Mouse (Mus musculus): ENCODE measurements around the gene Dcaf11. TPM values are rescaled to one million over a fixed set of nuclear protein-coding genes. Genes with fewer than 3 reads are reported as not detected.

Dcaf11 gene
- 84.4 and 85.1 TPM in 2 replicates for polyA plus RNA-seq (2014; fragmentation: Nextera tagmentation; extraction: Ambion mirVana)

- peak; percentile 84 for ATAC-seq (ENCODE audit: insufficient read depth, low FRiP score, low TSS enrichment)
- peaks cover under 1% of the 10 kb centered on the region; the same call in 1 of the 2 replicates for H3K36me3 ChIP-seq (ENCODE audit: control insufficient read depth, insufficient read depth, low read length)
- peak; percentile 94 for DNase-seq (ENCODE audit: low spot score)
- H3K9me3 ChIP-seq (ENCODE audit: control insufficient read depth, low read length) = no peaks in the 10 kb centered on the region
- H3K9ac ChIP-seq (ENCODE audit: low read length) = peak within 1 kb of the TSS; percentile 55
- H3K27me3 ChIP-seq (ENCODE audit: control insufficient read depth, insufficient read depth, low read length) = no peaks in the 10 kb centered on the region
- WGBS = under 1% methylated on average over 27 of the region's 27 CpGs
- H3K4me2 ChIP-seq (ENCODE audit: low read depth) = peak within 1 kb of the TSS; percentile 84
- peaks cover 5% of the 10 kb centered on the region; the same call in 1 of the 2 replicates for H3K4me1 ChIP-seq (ENCODE audit: control insufficient read depth, insufficient read depth, low read length)
- H3K27ac ChIP-seq (ENCODE audit: low read depth, low read length) = peak within 1 kb of the TSS; percentile 89
- peak within 1 kb of the TSS; percentile 42 for H3K4me3 ChIP-seq (ENCODE audit: low read depth, low read length)
Observed at GRCm38 (mm10) chr14:55559799-55560201, at the start of gene Dcaf11. Gene Dcaf11, plus strand, starts transcription at chr14:55560006.

- H3K4me1 ChIP-seq (ENCODE audit: control insufficient read depth, insufficient read depth, low read length) = no peaks in the 10 kb centered on the region
- H3K4me2 ChIP-seq (ENCODE audit: low read depth) = no peak within 1 kb of the TSS
- H3K36me3 ChIP-seq (ENCODE audit: control insufficient read depth, insufficient read depth, low read length) = no peaks in the 10 kb centered on the region
- no peaks in the 10 kb centered on the region for H3K9me3 ChIP-seq (ENCODE audit: control insufficient read depth, low read length)
- H3K27ac ChIP-seq (ENCODE audit: low read depth, low read length) = no peak within 1 kb of the TSS
- WGBS = 73% methylated on average over 21 of the region's 22 CpGs
- no peak within 1 kb of the TSS for H3K9ac ChIP-seq (ENCODE audit: low read length)
- DNase-seq (ENCODE audit: low spot score) (no peak), ATAC-seq (ENCODE audit: insufficient read depth, low FRiP score, low TSS enrichment) (no peak)
- H3K27me3 ChIP-seq (ENCODE audit: control insufficient read depth, insufficient read depth, low read length) = no peaks in the 10 kb centered on the region
- H3K4me3 ChIP-seq (ENCODE audit: low read depth, low read length) = no peak within 1 kb of the TSS
Observed at GRCm38 (mm10) chr14:55510125-55510731, 49.6 kb upstream of the Dcaf11 start, which contains the start of gene Cpne6. Gene Cpne6, plus strand, starts transcription at chr14:55510445.

GRCm38 (mm10) chr14:55511037-55511436 is 48.8 kb upstream of the Dcaf11 start:
- DNase-seq (ENCODE audit: low spot score) (no peak), ATAC-seq (ENCODE audit: insufficient read depth, low FRiP score, low TSS enrichment) (no peak)
- Histone ChIP-seq H3K36me3 (ENCODE audit: control insufficient read depth, insufficient read depth, low read length) (no peaks in the 10 kb centered on the region), H3K9me3 (ENCODE audit: control insufficient read depth, low read length) (no peaks in the 10 kb centered on the region), H3K4me2 (ENCODE audit: low read depth) (no peak overlapping the region), H3K4me3 (ENCODE audit: low read depth, low read length) (no peak overlapping the region), H3K9ac (ENCODE audit: low read length) (no peak overlapping the region), H3K27ac (ENCODE audit: low read depth, low read length) (no peak overlapping the region), H3K27me3 (ENCODE audit: control insufficient read depth, insufficient read depth, low read length) (no peaks in the 10 kb centered on the region), H3K4me1 (ENCODE audit: control insufficient read depth, insufficient read depth, low read length) (no peaks in the 10 kb centered on the region)
- WGBS = 73% methylated on average over 7 of the region's 7 CpGs

GRCm38 (mm10) chr14:55513927-55514326 is 45.9 kb upstream of the Dcaf11 start:
- ATAC-seq (ENCODE audit: insufficient read depth, low FRiP score, low TSS enrichment) (no peak), DNase-seq (ENCODE audit: low spot score) (no peak)
- Histone ChIP-seq H3K4me3 (ENCODE audit: low read depth, low read length) (no peak overlapping the region), H3K4me2 (ENCODE audit: low read depth) (no peak overlapping the region), H3K4me1 (ENCODE audit: control insufficient read depth, insufficient read depth, low read length) (peaks cover under 1% of the 10 kb centered on the region), H3K9ac (ENCODE audit: low read length) (no peak overlapping the region), H3K9me3 (ENCODE audit: control insufficient read depth, low read length) (no peaks in the 10 kb centered on the region), H3K27ac (ENCODE audit: low read depth, low read length) (no peak overlapping the region), H3K27me3 (ENCODE audit: control insufficient read depth, insufficient read depth, low read length) (no peaks in the 10 kb centered on the region), H3K36me3 (ENCODE audit: control insufficient read depth, insufficient read depth, low read length) (no peaks in the 10 kb centered on the region)
- WGBS = 75% methylated on average over 10 of the region's 10 CpGs

- Histone ChIP-seq H3K4me2 (ENCODE audit: low read depth) (no peak overlapping the region), H3K27me3 (ENCODE audit: control insufficient read depth, insufficient read depth, low read length) (no peaks in the 10 kb centered on the region)
- WGBS = 90% methylated on average over 4 of the region's 4 CpGs
Observed at GRCm38 (mm10) chr14:55515846-55516245, 44.0 kb upstream of the Dcaf11 start.

DNA sequence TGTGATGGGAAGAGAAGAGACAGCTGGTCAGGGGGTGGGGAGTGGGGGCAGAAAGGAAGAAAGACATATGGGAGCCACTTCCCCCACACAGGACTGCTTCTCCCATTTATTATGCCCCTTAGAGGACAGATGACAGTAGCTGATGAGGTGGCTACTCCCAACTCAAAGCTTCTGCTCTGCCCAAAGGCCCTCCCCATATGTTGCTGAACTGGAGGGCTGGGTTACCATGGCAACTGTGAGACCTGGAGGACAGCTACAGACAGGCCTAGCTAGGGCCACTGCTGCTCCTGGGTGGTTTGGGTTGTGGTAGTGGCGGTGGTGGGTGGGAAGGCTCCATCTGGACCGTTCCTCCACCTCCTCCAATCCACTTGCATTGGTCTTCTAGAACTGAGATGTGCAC is 40.9 kb upstream of the Dcaf11 start:
- ATAC-seq (ENCODE audit: insufficient read depth, low FRiP score, low TSS enrichment) (peak; percentile 85), DNase-seq (ENCODE audit: low spot score) (peak; percentile 64)
- Histone ChIP-seq H3K9ac (ENCODE audit: low read length) (no peak overlapping the region), H3K27me3 (ENCODE audit: control insufficient read depth, insufficient read depth, low read length) (peaks cover 4% of the 10 kb centered on the region; the same call in 1 of the 2 replicates), H3K4me2 (ENCODE audit: low read depth) (no peak overlapping the region), H3K27ac (ENCODE audit: low read depth, low read length) (0 out of 2 replicates have a peak overlapping the region, but pooled peaks have one; percentile 20), H3K9me3 (ENCODE audit: control insufficient read depth, low read length) (no peaks in the 10 kb centered on the region), H3K36me3 (ENCODE audit: control insufficient read depth, insufficient read depth, low read length) (no peaks in the 10 kb centered on the region), H3K4me3 (ENCODE audit: low read depth, low read length) (no peak overlapping the region), H3K4me1 (ENCODE audit: control insufficient read depth, insufficient read depth, low read length) (peaks cover 18% of the 10 kb centered on the region)
- WGBS = 39% methylated on average over 2 of the region's 2 CpGs

More at GRCm38 (mm10) chr14:55515846-55516245, 44.0 kb upstream of the Dcaf11 start:
- H3K27ac ChIP-seq (ENCODE audit: low read depth, low read length) = no peak overlapping the region
- ATAC-seq (ENCODE audit: insufficient read depth, low FRiP score, low TSS enrichment) (no peak), DNase-seq (ENCODE audit: low spot score) (no peak)
- no peak overlapping the region for H3K9ac ChIP-seq (ENCODE audit: low read length)
- no peak overlapping the region for H3K4me3 ChIP-seq (ENCODE audit: low read depth, low read length)
- peaks cover 15% of the 10 kb centered on the region for H3K4me1 ChIP-seq (ENCODE audit: control insufficient read depth, insufficient read depth, low read length)
- H3K36me3 ChIP-seq (ENCODE audit: control insufficient read depth, insufficient read depth, low read length) = no peaks in the 10 kb centered on the region
- H3K9me3 ChIP-seq (ENCODE audit: control insufficient read depth, low read length) = no peaks in the 10 kb centered on the region

GRCm38 (mm10) chr14:55519604-55520003 is 40.2 kb upstream of the Dcaf11 start:
- Histone ChIP-seq H3K27ac (ENCODE audit: low read depth, low read length) (no peak overlapping the region), H3K9ac (ENCODE audit: low read length) (no peak overlapping the region), H3K36me3 (ENCODE audit: control insufficient read depth, insufficient read depth, low read length) (no peaks in the 10 kb centered on the region), H3K4me1 (ENCODE audit: control insufficient read depth, insufficient read depth, low read length) (peaks cover 18% of the 10 kb centered on the region), H3K4me3 (ENCODE audit: low read depth, low read length) (no peak overlapping the region), H3K27me3 (ENCODE audit: control insufficient read depth, insufficient read depth, low read length) (peaks cover 4% of the 10 kb centered on the region; the same call in 1 of the 2 replicates), H3K4me2 (ENCODE audit: low read depth) (no peak overlapping the region), H3K9me3 (ENCODE audit: control insufficient read depth, low read length) (no peaks in the 10 kb centered on the region)
- ATAC-seq (ENCODE audit: insufficient read depth, low FRiP score, low TSS enrichment) = no peak
- WGBS = 54% methylated on average over 4 of the region's 4 CpGs
- DNase-seq (ENCODE audit: low spot score) = no peak

DNA sequence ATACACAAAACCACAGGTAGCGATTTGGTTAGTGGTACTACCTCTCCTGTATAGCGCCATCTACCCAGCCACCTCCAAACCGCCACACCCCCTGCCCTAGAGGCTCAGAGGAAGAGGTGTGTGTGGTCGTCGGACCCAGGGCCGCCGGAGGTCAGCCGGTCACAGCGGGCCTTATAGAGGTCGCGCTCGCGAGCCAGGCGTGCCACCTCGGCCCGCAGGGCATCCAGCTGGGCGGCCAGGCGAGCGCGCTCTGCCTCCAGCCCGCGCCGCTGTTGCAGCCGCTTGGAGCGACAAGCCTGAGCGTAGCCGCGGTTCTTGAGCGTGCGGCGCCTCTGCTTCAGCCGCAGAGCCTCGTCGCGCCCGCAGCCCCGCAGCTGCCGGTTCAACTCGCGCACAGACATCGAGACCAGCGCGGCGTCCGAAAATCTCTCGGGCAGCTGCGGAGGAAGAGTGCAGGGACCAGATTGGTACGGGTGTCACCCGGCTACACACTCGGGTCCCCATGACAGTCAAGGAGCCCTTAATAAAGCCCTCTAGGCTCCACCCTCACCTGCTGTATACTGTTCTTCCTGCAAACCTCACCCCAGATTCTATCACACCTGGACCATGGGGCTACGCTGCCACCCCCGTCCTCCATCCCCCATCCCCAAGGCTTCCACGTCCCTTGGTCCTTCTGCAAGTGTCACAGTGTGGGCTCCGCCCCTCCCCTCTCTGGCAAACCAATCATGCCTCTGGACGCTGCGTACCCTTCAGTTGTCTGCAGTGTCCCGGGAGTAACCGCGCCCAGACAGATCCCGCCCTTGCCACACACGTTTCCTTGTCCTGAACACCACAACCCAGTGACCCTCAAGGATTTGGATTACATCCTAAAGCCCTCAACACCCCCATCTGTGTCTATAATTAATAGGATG is 39.1 kb upstream of the Dcaf11 start:
- H3K4me2 ChIP-seq (ENCODE audit: low read depth) = peak overlapping the region; percentile 88
- H3K27ac ChIP-seq (ENCODE audit: low read depth, low read length) = 0 out of 2 replicates have a peak overlapping the region, but pooled peaks have one; percentile 39
- peak; percentile 60 for DNase-seq (ENCODE audit: low spot score)
- H3K27me3 ChIP-seq (ENCODE audit: control insufficient read depth, insufficient read depth, low read length) = peaks cover 4% of the 10 kb centered on the region; the same call in 1 of the 2 replicates
- H3K36me3 ChIP-seq (ENCODE audit: control insufficient read depth, insufficient read depth, low read length) = no peaks in the 10 kb centered on the region
- peaks cover 18% of the 10 kb centered on the region for H3K4me1 ChIP-seq (ENCODE audit: control insufficient read depth, insufficient read depth, low read length)
- H3K9ac ChIP-seq (ENCODE audit: low read length) = peak overlapping the region; percentile 16
- peak; percentile 82 for ATAC-seq (ENCODE audit: insufficient read depth, low FRiP score, low TSS enrichment)
- H3K9me3 ChIP-seq (ENCODE audit: control insufficient read depth, low read length) = no peaks in the 10 kb centered on the region
- WGBS = under 1% methylated on average over 61 of the region's 61 CpGs
- H3K4me3 ChIP-seq (ENCODE audit: low read depth, low read length) = peak overlapping the region; percentile 48
